Mouse (Mus musculus): ENCODE data around the gene Hoxc5. TPM values are rescaled to one million over a fixed set of nuclear protein-coding genes. Genes with fewer than 3 reads are reported as not detected.

Gene Hoxc5
- polyA plus RNA-seq, 1 experiment from 2014 or later: not detected

GRCm38 (mm10) chr15:103042209-103042608 is 75.0 kb downstream of the Hoxc5 start:
- no peak overlapping the region for H3K9ac ChIP-seq (replicated peaks)
- H3K27ac ChIP-seq (replicated peaks): no peak overlapping the region
- 0% methylated on average over 1 of the region's 1 CpGs for WGBS
- H3K9me3 ChIP-seq: no peaks in the 10 kb centered on the region
- no peaks in the 10 kb centered on the region for H3K4me1 ChIP-seq
- H3K4me2 ChIP-seq (replicated peaks): no peak overlapping the region
- ATAC-seq (ENCODE audit: low FRiP score, low read depth): no peak
- H3K4me3 ChIP-seq: no peak overlapping the region
- H3K27me3 ChIP-seq: peaks cover 90% of the 10 kb centered on the region
- H3K36me3 ChIP-seq: no peaks in the 10 kb centered on the region

GRCm38 (mm10) chr15:103051670-103052069 is 84.4 kb downstream of the Hoxc5 start:
- ATAC-seq (ENCODE audit: low FRiP score, low read depth): no peak

GRCm38 (mm10) chr15:103053210-103053609 is 86.0 kb downstream of the Hoxc5 start:
- ATAC-seq (ENCODE audit: low FRiP score, low read depth): no peak
- H3K4me2 ChIP-seq (replicated peaks): no peak overlapping the region
- no peaks in the 10 kb centered on the region for H3K9me3 ChIP-seq
- no peaks in the 10 kb centered on the region for H3K36me3 ChIP-seq
- no peak overlapping the region for H3K9ac ChIP-seq (replicated peaks)
- no peaks in the 10 kb centered on the region for H3K4me1 ChIP-seq
- no peak overlapping the region for H3K27ac ChIP-seq (replicated peaks)
- peaks cover 91% of the 10 kb centered on the region for H3K27me3 ChIP-seq
- H3K4me3 ChIP-seq: no peak overlapping the region

More at GRCm38 (mm10) chr15:103051670-103052069, 84.4 kb downstream of the Hoxc5 start:
- Histone ChIP-seq H3K4me3 (no peak overlapping the region), H3K4me1 (no peaks in the 10 kb centered on the region), H3K9me3 (no peaks in the 10 kb centered on the region), H3K27me3 (peaks cover 91% of the 10 kb centered on the region), H3K36me3 (no peaks in the 10 kb centered on the region), H3K9ac (replicated peaks) (no peak overlapping the region), H3K27ac (replicated peaks) (no peak overlapping the region), H3K4me2 (replicated peaks) (no peak overlapping the region)
- WGBS: 71% methylated on average over 2 of the region's 2 CpGs

- H3K4me2 ChIP-seq (replicated peaks): no peak overlapping the region
- no peak overlapping the region for H3K9ac ChIP-seq (replicated peaks)
- no peak overlapping the region for H3K4me3 ChIP-seq
- no peak overlapping the region for H3K27ac ChIP-seq (replicated peaks)
- ATAC-seq (ENCODE audit: low FRiP score, low read depth): no peak
- H3K27me3 ChIP-seq: peaks cover 91% of the 10 kb centered on the region
- H3K4me1 ChIP-seq: no peaks in the 10 kb centered on the region
- 39% methylated on average over 2 of the region's 2 CpGs for WGBS
- H3K9me3 ChIP-seq: no peaks in the 10 kb centered on the region
- no peaks in the 10 kb centered on the region for H3K36me3 ChIP-seq
Observed at GRCm38 (mm10) chr15:103056396-103056795, 89.2 kb downstream of the Hoxc5 start.

GRCm38 (mm10) chr15:103058715-103059114 is 91.5 kb downstream of the Hoxc5 start:
- no peaks in the 10 kb centered on the region for H3K4me1 ChIP-seq
- H3K27me3 ChIP-seq: peaks cover 96% of the 10 kb centered on the region
- no peaks in the 10 kb centered on the region for H3K36me3 ChIP-seq
- H3K27ac ChIP-seq (replicated peaks): no peak overlapping the region
- no peak for ATAC-seq (ENCODE audit: low FRiP score, low read depth)
- no peak overlapping the region for H3K4me3 ChIP-seq
- H3K9me3 ChIP-seq: no peaks in the 10 kb centered on the region
- no peak overlapping the region for H3K9ac ChIP-seq (replicated peaks)
- no peak overlapping the region for H3K4me2 ChIP-seq (replicated peaks)
- 1% methylated on average over 12 of the region's 12 CpGs for WGBS

- no peaks in the 10 kb centered on the region for H3K4me1 ChIP-seq
- H3K27ac ChIP-seq (replicated peaks): no peak overlapping the region
- H3K4me3 ChIP-seq: no peak overlapping the region
- WGBS: under 1% methylated on average over 21 of the region's 21 CpGs
- H3K4me2 ChIP-seq (replicated peaks): no peak overlapping the region
- no peaks in the 10 kb centered on the region for H3K36me3 ChIP-seq
- H3K9ac ChIP-seq (replicated peaks): no peak overlapping the region
- H3K27me3 ChIP-seq: peaks cover 96% of the 10 kb centered on the region
- no peaks in the 10 kb centered on the region for H3K9me3 ChIP-seq
- no peak for ATAC-seq (ENCODE audit: low FRiP score, low read depth)
Observed at GRCm38 (mm10) chr15:103059393-103059992, 92.2 kb downstream of the Hoxc5 start.

- WGBS: 2% methylated on average over 11 of the region's 11 CpGs
- H3K27me3 ChIP-seq: peaks cover 96% of the 10 kb centered on the region
- H3K4me2 ChIP-seq (replicated peaks): no peak overlapping the region
- H3K36me3 ChIP-seq: no peaks in the 10 kb centered on the region
- H3K27ac ChIP-seq (replicated peaks): no peak overlapping the region
- H3K4me1 ChIP-seq: no peaks in the 10 kb centered on the region
- no peak overlapping the region for H3K9ac ChIP-seq (replicated peaks)
- H3K9me3 ChIP-seq: no peaks in the 10 kb centered on the region
- no peak overlapping the region for H3K4me3 ChIP-seq
- no peak for ATAC-seq (ENCODE audit: low FRiP score, low read depth)
Observed at GRCm38 (mm10) chr15:103060021-103060340, 92.7 kb downstream of the Hoxc5 start.

- Histone ChIP-seq H3K4me2 (replicated peaks) (no peak overlapping the region), H3K27ac (replicated peaks) (no peak overlapping the region), H3K36me3 (no peaks in the 10 kb centered on the region), H3K9ac (replicated peaks) (no peak overlapping the region), H3K4me3 (no peak overlapping the region), H3K9me3 (no peaks in the 10 kb centered on the region), H3K4me1 (no peaks in the 10 kb centered on the region), H3K27me3 (peaks cover 96% of the 10 kb centered on the region)
- WGBS: under 1% methylated on average over 36 of the region's 36 CpGs
- no peak for ATAC-seq (ENCODE audit: low FRiP score, low read depth)
Observed at GRCm38 (mm10) chr15:103060341-103061130, 93.3 kb downstream of the Hoxc5 start.

- no peak for ATAC-seq (ENCODE audit: low FRiP score, low read depth)
- WGBS: 2% methylated on average over 30 of the region's 30 CpGs
Observed at GRCm38 (mm10) chr15:103061131-103061825, 94.0 kb downstream of the Hoxc5 start.

GRCm38 (mm10) chr15:103061988-103062387 is 94.7 kb downstream of the Hoxc5 start:
- H3K9me3 ChIP-seq: no peaks in the 10 kb centered on the region
- H3K4me1 ChIP-seq: no peaks in the 10 kb centered on the region
- WGBS: 7% methylated on average over 2 of the region's 2 CpGs
- no peaks in the 10 kb centered on the region for H3K36me3 ChIP-seq
- ATAC-seq (ENCODE audit: low FRiP score, low read depth): no peak
- no peak overlapping the region for H3K4me3 ChIP-seq
- no peak overlapping the region for H3K27ac ChIP-seq (replicated peaks)
- H3K9ac ChIP-seq (replicated peaks): no peak overlapping the region
- no peak overlapping the region for H3K4me2 ChIP-seq (replicated peaks)
- H3K27me3 ChIP-seq: peaks cover 96% of the 10 kb centered on the region

More at GRCm38 (mm10) chr15:103061131-103061825, 94.0 kb downstream of the Hoxc5 start:
- no peak overlapping the region for H3K27ac ChIP-seq (replicated peaks)
- H3K9ac ChIP-seq (replicated peaks): no peak overlapping the region
- peaks cover 96% of the 10 kb centered on the region for H3K27me3 ChIP-seq
- H3K9me3 ChIP-seq: no peaks in the 10 kb centered on the region
- H3K36me3 ChIP-seq: no peaks in the 10 kb centered on the region
- no peak overlapping the region for H3K4me2 ChIP-seq (replicated peaks)
- H3K4me3 ChIP-seq: no peak overlapping the region
- H3K4me1 ChIP-seq: no peaks in the 10 kb centered on the region

- Histone ChIP-seq H3K4me2 (replicated peaks) (no peak overlapping the region), H3K4me1 (peaks cover 5% of the 10 kb centered on the region; the same call in 1 of the 2 replicates), H3K27ac (replicated peaks) (no peak overlapping the region), H3K27me3 (peaks cover 100% of the 10 kb centered on the region), H3K9me3 (no peaks in the 10 kb centered on the region), H3K4me3 (no peak overlapping the region), H3K9ac (replicated peaks) (no peak overlapping the region), H3K36me3 (no peaks in the 10 kb centered on the region)
- 52% methylated on average over 7 of the region's 7 CpGs for WGBS
- ATAC-seq (ENCODE audit: low FRiP score, low read depth): no peak
Observed at GRCm38 (mm10) chr15:103065642-103066041, 98.4 kb downstream of the Hoxc5 start.
